Mouse (Mus musculus) right cerebral cortex, postnatal 14 days (tissue): ENCODE results near the gene Upf2.
"Not testable (repeated sequence)": the region's sequence is repeated elsewhere in the genome, so short reads cannot be mapped to it uniquely, and the experiment has no call there.

Experiments
- DNase-seq: peaks from one replicate; pipeline ENCODE4 v3.0.0; 2022

Upf2 gene

DNA sequence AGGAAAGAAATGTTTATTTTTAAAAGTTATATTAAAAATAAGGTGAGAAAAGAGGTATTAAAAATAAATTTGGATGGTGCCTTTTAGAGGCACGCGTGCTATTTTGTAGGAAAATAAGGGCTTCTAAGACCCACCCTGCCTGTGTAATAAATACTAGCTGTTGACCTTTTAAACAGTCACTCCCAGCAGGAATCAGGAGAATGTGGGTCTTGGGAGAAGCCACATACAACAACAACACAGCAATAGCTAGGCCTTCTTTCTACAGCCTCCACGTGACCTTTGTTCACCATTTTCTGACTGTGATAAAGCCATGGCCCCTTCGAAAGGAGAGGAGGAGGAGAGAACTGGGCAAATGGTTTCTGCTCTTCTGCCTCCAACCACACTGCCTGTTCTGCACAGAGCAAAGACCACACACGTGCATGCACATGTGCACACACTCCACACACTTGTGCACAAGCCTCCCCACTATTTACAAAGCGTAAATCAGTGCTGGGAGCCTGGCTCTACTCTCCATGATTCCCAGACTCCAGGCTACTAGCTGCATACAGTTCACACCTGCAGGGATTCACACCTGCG lies 121.5 kb downstream of the Upf2 start:
- no peak for DNase-seq

DNA sequence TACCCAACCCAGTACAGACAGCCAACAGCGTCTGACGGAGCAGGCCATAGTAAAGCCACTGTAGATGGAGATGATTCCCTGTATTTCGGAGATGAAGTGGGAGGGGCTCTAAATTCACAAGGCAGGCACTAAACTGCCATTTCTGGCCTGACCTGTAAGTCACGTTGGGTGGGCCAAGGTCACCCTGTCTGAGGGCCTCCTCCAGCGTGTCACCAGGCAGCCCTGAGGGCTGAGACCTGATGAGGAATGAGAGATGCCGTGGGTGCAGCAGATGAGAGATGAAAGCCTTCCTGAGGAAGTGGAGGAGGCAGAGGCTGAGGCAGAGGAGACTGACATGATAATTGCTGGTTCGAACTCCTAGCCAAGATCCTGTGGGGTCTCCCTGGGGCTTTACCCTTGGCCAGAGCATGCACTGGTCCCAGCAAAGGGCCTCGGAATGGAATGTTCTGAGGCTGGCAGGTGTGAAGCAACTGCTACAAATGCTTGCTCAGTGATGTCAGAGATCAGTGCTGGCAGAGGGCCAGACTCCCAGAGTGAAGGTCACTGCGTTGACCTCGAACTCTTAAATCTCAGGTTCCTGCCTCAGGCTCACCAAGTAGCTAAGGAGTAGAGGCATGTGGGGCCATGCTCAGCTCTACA lies 123.7 kb downstream of the Upf2 start:
- DNase-seq, result no peak

DNA sequence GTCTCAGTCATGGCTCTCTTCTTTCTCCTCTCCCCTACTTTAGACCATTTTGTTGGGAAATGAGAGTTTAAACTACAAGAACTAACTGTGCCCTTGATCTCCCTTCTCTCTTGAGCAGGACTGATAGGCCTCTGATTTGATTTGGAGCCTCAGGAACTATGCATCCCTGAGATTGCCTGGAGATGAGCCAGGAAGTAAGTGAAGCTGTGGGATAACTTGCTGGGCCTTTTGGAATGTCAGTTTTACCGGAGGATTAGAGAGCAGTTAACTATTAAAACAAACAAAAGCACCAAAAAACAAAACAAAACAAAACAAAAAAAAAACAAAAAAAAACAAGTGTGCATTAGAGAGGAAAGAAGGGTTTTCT lies 124.2 kb downstream of the Upf2 start:
- no peak for DNase-seq

DNA sequence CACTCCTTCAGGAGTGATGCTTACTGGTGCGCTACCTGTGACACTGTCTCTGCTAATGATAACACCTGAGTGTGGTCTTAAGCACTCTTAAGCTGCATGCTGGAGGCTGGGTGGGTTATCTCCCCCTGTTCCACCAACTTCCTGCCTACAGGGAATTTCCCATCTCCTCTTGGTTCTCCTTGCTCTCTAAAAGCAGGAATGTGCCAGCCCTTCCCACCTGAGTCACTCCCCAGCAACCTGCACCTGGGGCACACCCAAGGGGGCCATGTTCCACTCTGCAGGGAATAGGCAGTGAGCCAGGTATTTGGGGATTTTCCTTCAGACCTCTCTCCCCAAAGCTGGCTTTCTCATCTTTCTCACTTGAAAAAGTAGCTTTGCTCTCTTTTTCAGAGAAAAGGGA lies 128.8 kb downstream of the Upf2 start:
- DNase-seq, result no peak

DNA sequence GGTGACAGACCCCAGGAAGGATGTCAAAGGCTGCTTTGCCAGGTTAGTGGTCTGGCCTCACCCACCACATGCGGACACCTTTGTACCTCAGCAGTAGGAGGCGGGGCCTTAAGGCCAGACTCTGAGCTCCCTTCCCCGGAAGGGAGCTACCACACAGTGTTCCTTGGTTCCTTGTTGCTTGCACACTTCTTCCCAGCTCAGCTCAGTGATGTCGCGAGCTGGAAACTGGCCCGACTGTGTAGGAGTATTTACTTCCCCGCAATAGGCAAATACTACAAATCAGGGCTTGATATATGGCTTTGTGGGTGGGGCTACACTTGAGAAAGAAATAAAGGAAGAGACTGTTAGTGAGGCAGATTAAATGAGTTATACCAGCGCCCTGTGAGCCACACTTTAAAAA lies 129.8 kb downstream of the Upf2 start:
- no peak for DNase-seq

DNA sequence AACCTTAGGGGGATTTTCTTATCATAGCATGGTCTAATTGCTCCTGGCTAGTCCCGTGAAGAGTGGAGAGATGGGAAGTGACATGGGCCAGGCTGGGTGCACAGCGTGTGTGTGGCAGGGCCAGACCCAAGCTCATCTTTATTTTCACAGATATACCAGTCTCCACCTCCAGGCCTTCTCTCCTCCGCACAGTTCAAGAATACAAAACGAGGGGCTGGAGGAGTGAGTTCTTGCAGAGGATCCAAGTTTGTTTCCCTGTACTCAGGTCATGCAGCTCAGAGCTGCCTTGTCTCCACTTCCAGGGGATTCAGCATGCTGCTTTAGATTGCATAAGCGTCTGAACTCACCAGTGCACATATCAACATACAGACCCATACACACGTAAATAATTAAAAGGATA lies 131.3 kb downstream of the Upf2 start:
- DNase-seq, result no peak

DNA sequence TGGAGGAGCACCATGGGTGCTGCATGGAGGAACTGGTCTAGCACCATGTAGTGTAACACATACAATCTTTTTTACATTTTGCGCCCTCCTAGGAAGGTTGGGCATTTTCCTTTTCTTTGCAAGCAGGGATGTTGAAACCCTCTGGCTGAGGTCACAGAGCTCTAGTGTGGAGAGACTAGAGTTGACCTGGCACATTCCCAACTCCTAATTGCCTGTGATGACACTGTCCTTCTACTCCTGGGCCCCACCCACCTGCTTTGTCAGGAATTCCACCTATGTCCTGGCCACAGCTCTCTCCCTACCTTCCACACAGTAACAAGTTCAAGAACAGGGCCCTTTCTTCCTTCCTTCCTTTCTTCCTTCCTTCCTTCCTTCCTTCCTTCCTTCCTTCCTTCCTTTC lies 132.4 kb downstream of the Upf2 start:
- no peak for DNase-seq

DNA sequence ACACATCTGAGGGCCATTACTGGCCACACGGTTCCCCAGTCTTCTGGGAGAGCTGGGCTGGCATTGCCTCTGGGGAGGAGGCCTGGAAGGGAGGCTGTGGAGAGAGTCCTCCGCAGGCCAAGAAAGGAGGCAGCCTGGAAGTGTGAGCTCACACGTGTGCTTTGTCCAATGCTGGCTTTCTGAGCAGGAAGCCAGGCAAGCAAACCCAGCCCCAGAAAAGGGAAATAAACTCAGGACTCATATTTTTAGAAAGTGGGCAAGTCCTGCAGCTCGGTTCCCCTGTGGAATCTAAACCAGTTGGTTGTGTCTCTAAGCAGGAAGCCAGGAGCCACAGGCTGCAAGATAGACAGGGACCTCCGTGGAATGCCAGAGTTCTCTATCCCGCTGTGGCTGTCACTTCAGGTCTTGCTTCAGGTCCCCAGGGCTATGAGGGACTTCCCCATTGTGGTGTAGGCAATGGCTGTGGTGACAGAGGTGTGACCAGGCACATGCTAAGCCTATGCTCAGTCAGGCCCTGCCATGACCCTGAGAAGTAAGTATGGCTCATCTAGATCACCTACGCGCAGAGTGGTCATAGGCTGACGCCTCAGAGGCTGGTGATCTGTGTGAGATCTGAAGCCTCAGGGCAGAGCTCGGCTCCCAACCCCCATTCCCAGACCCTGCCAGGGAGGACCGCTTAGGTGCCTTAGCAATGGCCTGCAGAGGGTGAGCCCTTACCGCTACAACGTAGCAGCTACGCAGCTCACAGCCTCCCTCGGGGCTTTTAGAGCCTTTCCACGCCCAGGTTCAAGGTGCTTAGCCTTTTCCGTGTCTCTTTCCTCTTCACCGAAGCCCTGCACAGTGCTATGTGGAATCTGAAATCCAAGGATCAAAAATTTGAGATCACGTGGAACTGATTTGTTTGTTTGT lies 134.6 kb downstream of the Upf2 start:
- DNase-seq, result no peak

DNA sequence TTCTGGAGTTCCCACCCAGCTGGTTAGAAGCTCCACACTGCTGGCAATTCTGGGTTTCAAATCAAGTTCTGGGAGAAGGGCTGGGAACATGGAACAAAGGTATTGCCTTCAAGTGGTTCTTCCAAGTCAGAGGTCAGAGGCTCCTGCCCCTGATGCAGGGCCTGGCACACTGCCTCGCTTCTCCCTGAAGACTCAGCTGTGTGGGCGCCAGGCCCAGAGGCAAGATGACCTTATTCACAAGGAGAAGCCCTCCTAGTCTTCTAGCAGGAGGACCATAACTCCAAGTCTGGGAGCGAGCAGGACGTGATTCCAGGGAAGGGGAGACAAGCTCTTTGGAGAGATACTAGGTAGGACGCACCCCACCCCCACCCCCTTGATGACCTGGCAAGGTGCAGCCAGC lies 135.9 kb downstream of the Upf2 start:
- DNase-seq, result no peak

DNA sequence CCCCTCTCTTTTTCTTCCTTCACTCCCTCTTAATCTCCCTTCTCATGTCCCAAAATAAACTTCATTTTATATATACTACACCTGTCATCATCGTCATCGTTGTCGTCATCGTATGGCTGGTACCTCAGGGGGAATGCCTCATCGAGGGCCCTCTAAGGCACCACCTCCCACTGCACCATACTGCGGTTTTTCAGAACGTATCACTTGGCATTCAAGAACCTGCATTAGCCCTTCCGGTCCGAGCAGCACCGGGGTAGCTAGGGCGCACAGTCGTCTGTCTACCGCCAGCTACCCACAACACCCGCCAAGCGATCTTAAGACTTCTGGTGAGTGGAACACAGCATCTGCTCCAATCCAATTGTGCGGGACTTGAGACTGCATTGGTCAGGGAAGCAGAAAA lies 138.7 kb downstream of the Upf2 start:
- not testable (repeated sequence) for DNase-seq

DNA sequence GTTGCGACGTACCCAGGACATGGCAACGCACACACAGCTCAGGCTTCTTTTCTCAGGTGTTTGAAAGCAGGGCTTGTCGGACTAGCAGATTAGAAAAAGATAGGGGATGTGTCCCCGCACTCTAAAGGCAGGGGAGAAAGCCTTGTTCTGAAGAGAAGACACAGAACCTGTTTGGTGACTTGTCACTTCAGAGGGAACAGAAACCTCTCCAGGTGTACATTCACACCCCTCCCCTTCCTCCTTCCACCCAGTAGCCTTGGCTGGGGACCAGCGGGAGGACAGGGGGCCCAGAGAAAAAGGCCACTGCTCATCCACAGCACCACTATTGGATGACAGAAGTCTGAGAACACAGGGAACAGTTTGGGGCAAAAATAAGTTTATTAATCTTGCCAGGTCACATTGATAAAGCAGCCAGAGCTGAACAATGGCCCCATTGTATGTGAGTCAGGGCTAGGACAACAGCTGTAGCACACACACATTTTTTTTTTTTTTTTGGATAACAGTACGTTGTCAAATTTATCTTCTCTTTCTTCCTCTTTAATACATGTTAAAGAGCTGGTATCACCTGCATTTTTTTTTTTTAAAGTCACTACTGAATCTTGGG lies 145.9 kb downstream of the Upf2 start:
- no peak for DNase-seq

DNA sequence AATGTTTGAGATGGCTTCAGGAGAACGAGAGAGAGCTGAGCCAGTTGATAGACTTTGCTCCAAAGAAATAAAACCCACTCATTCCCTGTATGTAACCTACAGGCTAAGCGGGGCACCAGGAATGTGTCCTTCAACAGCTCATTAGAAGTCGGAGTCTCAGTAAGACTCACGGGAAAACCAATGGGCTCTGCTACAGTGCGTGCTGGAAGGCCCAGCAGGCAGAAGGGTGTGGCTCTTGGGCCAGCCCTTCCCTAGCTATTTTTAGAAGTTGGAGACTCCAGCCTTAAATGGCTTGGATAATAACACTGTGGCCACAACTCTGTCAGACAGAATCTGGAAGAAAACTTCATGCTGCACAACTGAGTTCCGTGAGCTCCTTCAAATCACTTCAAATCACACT lies 147.7 kb downstream of the Upf2 start:
- no peak for DNase-seq

DNA sequence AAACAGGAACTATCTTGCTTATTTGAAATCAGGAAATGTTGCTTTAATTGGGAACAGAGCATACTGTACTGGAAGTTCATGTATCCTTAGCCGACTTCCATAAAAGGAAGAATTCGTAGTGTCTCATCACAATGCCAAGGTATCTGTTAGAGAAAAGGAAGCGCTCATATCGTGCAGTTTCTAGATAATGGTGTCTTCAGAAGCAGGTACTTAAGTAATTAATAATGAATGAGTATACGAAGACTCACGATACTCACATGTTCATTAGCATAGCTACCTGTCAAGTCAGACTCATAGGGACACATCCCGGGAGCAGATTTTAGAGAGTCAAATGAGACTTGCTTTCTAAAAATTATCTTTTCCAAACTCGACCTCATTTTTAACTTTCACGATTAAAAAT lies 148.2 kb downstream of the Upf2 start:
- DNase-seq, result no peak

DNA sequence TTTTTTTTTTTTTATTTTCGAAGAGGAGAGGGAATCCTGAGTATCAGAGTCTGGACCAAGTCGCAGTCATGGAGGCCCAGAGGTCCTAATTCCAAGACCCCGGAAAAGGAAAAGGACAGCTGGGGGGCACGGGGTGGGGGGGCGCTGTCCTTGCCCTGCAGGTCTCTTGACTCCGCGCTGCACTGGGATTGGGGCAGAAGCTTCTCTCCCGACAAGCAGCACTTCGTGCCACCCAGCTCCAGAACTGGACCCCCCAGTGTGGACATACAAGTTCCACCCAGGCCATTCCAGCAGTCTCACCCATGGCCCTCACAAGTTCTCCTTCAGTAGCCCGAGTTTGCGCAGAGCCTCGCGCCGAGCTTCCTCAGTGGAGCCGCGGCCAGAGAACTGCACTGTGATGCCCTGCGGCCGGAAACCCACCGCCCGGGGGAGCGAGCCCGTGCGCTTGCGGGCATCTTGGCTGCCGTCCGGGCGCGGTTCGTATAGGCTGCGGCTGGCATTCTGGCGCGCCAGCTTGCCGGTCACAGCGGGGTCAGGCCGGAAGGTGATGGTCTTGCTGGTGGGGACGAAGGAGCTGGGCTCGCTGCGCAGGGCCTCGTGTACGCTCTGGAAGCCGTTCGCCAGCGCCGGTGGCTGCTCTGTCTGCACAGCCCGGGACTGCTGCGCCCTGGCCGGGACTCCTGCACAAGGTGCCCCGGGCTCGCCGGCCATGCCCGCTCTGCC lies 148.9 kb downstream of the Upf2 start:
- DNase-seq, result no peak

DNA sequence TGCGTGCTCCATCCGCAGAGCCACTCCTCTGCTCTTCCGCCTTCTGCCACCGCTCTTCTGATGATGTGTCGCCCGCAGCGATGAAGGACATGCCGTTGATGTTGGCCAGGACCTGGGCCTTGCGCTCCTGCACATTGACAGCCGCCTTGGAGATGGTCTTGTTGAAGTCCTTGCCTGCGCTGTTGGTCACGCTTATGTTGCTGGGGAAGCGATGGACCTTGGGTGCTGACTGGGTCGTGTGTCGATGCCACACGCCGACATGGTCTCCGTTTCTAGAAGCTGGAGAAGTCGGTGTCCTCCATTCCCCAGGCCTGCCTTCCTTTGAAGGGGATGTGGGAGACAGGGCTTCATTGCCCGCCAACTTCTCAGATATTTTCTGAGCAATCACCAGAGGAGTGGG lies 149.5 kb downstream of the Upf2 start:
- no peak for DNase-seq

DNA sequence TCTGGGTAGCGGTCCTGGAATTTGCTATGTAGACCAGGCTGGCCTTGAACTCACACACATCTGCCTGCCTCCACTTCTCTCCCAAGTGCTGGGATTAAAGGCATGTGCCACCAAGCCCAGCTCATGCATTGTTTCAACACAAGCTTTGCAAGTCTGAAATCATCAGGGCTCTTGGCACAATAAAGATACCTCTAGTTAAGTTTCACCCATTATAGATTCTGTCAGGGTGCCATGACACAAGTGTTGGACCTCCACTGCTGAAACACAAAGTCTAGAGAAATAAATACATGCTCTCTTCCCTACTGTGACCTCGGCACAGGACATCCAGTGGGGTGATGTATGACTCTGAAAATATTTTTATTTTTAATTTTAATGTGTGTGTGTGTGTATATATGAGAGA lies 154.2 kb downstream of the Upf2 start:
- DNase-seq, result no peak
